Mouse (Mus musculus) heart, postnatal 14 days (tissue): ENCODE data around the gene Art2b. TPM values are rescaled to one million over a fixed set of nuclear protein-coding genes. Genes with fewer than 3 reads are reported as not detected.

ENCODE experiments used
- total RNA-seq, 2 experiments: library from RNA; stranded (reverse); gene quantifications; 2 replicates each; pipeline ENCODE4 v1.2.3; 2021

Art2b gene
- total RNA-seq, 2 experiments from 2014 or later, result not detected

Other genes starting within 250 kb of the Art2b start
- 10 to 100 TPM; 38.6 to 41.8 TPM for gene Arap1, start 237.5 kb downstream of the Art2b start, total RNA-seq
- not detected for gene Gm45837, start 174.7 kb downstream of the Art2b start, total RNA-seq
- gene Pde2a, start 163.9 kb downstream of the Art2b start, total RNA-seq, result 10 to 100 TPM; 72.2 to 78.0 TPM
- gene Clpb, start 78.0 kb upstream of the Art2b start, total RNA-seq, result 10 to 100 TPM; 61.6 to 69.5 TPM
- under 1 TPM; 0.50 to 0.61 TPM for gene Phox2a, start 232.7 kb upstream of the Art2b start, total RNA-seq